Mouse (Mus musculus) liver, embryonic 16.5 days (tissue): Measurements from ENCODE around the gene Babam1. TPM values are rescaled to one million over a fixed set of nuclear protein-coding genes. Genes with fewer than 3 reads are reported as not detected.
A peak's percentile ranks its signal among the peaks of the same experiment; 100 is the strongest.

Experiments used
- ATAC-seq: fragments of 200-750 bp; cut with Nextera tagmentation; 2 replicates; pipeline ENCODE4 v1.8.0; 2017; ENCODE audit warnings: low read depth, mild to moderate bottlenecking, moderate number of reproducible peaks, moderate library complexity
- H3K27ac ChIP-seq: fragments of 300-500 bp; sonication (generic); 2 replicates; pipeline ENCODE4 v1.5.1; 2014; ENCODE audit warnings: mild to moderate bottlenecking, low read length
- H3K27me3 ChIP-seq: fragments of 300-500 bp; sonication (generic); 2 replicates; pipeline ENCODE4 v1.6.1; 2014; ENCODE audit warnings: low read depth, low read length, mixed read lengths; ENCODE audit not compliant: control insufficient read depth, insufficient read depth
- H3K36me3 ChIP-seq: fragments of 300-500 bp; sonication (generic); 2 replicates; pipeline ENCODE4 v1.6.1; 2014; ENCODE audit warnings: mild to moderate bottlenecking; ENCODE audit not compliant: control insufficient read depth, insufficient read depth
- H3K4me1 ChIP-seq: fragments of 300-500 bp; sonication (generic); 2 replicates; pipeline ENCODE4 v1.6.1; 2014; ENCODE audit warnings: low read depth, low read length, mixed read lengths; ENCODE audit not compliant: control insufficient read depth
- H3K4me2 ChIP-seq: fragments of 300-500 bp; sonication (generic); 2 replicates; pipeline ENCODE4 v1.6.1; 2014; ENCODE audit warnings: low read depth, low read length, mixed read lengths
- H3K4me3 ChIP-seq: fragments of 300-500 bp; sonication (generic); 2 replicates; pipeline ENCODE4 v1.5.1; 2014; ENCODE audit warnings: low read depth, mild to moderate bottlenecking, low read length
- H3K9ac ChIP-seq: fragments of 300-500 bp; sonication (generic); 2 replicates; pipeline ENCODE4 v1.6.1; 2014; ENCODE audit warnings: low read depth, low read length
- H3K9me3 ChIP-seq: fragments of 300-500 bp; sonication (generic); replicated peaks from 2 replicates; pipeline ENCODE4 v1.6.1; 2016; ENCODE audit warnings: low read length; ENCODE audit not compliant: control insufficient read depth
- WGBS: fragments of 180-500 bp; shearing (Covaris S2); extraction: QIAGEN DNeasy Blood & Tissue Kit; methylation state at CpG from one replicate; pipeline ENCODE4 v1.1.7; 2014; ENCODE audit not compliant: insufficient replicate concordance; 5-methylcytosine and 5-hydroxymethylcytosine counted together
- polyA plus RNA-seq: library from polyadenylated mRNA; unstranded; fragments of >200 nt; fragmentation: Nextera tagmentation; extraction: Ambion mirVana; gene quantifications from 2 replicates; pipeline ENCODE4 v1.2.1, GENCODE M21; 2015

The Babam1 gene
- polyA plus RNA-seq, 1 experiment from 2014 or later = 48.2 TPM

DNA sequence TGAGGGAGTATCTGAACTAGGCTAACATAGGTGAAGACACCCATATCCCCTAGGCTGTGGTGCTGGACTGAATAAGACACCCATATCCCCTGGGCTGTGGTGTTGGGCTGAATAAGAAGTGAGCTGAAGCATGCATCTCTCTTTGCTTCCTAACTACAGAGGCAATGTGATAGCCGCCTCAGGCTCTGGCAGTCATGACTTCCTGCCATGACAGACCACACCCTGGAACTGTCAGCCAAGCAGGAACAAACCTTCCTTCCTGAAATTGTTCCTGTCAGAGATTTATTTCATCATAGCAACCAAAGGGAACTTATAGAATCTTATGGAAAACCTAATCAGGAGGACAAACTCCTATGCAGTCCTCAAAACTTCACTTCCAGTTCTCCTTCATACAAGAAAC is 8.4 kb upstream of the Babam1 start:
- Histone ChIP-seq H3K9ac (no peak overlapping the region), H3K27me3 (no peaks in the 10 kb centered on the region), H3K27ac (no peak overlapping the region), H3K4me3 (no peak overlapping the region), H3K4me2 (no peak overlapping the region), H3K4me1 (peaks cover 5% of the 10 kb centered on the region), H3K9me3 (no peaks in the 10 kb centered on the region), H3K36me3 (no peaks in the 10 kb centered on the region)
- ATAC-seq = no peak
- 12% methylated on average over 1 of the region's 1 CpGs for WGBS

DNA sequence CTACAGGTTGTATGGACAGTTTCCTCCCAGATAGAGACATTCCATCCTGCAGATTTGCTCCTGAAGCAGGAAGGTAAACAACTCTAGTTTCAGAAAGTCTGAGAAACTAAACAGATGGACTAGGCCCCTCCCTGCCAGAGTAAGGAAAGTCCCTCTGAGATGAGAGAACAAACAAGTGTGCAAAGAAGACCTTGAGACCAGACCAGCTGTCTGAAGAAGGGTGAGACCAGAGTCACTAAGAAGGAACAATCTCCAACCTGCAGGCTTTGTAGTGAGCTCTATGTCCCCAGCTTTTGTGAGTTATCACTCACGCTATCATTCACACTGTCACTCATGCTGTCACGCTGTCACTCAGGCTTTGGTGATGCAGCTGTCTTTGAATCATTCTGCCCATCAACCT is 5.0 kb upstream of the Babam1 start:
- Histone ChIP-seq H3K36me3 (no peaks in the 10 kb centered on the region), H3K27ac (no peak overlapping the region), H3K27me3 (no peaks in the 10 kb centered on the region), H3K4me1 (peaks cover 8% of the 10 kb centered on the region), H3K9ac (no peak overlapping the region), H3K4me3 (no peak overlapping the region), H3K4me2 (no peak overlapping the region), H3K9me3 (no peaks in the 10 kb centered on the region)
- no peak for ATAC-seq
- WGBS = 59% methylated on average over 2 of the region's 2 CpGs

GRCm38 (mm10) chr8:71392391-71392790 is 4.3 kb upstream of the Babam1 start:
- no peak overlapping the region for H3K9ac ChIP-seq
- H3K9me3 ChIP-seq = no peaks in the 10 kb centered on the region
- peaks cover 10% of the 10 kb centered on the region for H3K4me1 ChIP-seq
- H3K27me3 ChIP-seq = no peaks in the 10 kb centered on the region
- WGBS = 59% methylated on average over 5 of the region's 5 CpGs
- no peaks in the 10 kb centered on the region for H3K36me3 ChIP-seq
- H3K4me2 ChIP-seq = no peak overlapping the region
- ATAC-seq = no peak
- H3K4me3 ChIP-seq = no peak overlapping the region
- no peak overlapping the region for H3K27ac ChIP-seq

DNA sequence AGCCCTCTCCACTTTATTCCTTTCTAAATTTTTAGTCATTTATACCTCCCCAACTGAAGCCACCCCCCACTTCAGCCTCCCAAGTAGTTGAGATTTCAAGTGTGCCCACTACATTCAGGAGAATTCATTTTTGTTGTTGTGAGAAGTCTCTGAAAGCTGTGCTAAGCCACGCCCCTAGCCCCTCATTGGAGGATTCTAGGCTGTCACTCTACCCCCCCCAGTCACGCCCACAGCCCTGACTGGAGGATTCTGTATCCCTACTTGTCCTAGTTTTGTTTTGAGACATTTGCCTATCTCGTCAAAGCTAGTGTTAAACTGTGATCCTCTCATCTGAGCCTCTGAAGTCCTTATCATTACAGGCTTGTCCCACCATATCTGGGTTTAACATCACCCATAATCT is 3.8 kb upstream of the Babam1 start:
- Histone ChIP-seq H3K9me3 (no peaks in the 10 kb centered on the region), H3K4me3 (peak overlapping the region; percentile 25; the same call in 1 of the 2 replicates), H3K4me1 (peaks cover 14% of the 10 kb centered on the region), H3K9ac (no peak overlapping the region), H3K36me3 (no peaks in the 10 kb centered on the region), H3K27ac (no peak overlapping the region), H3K4me2 (peak overlapping the region; percentile 24), H3K27me3 (no peaks in the 10 kb centered on the region)
- ATAC-seq = no peak
- 6% methylated on average over 3 of the region's 3 CpGs for WGBS

DNA sequence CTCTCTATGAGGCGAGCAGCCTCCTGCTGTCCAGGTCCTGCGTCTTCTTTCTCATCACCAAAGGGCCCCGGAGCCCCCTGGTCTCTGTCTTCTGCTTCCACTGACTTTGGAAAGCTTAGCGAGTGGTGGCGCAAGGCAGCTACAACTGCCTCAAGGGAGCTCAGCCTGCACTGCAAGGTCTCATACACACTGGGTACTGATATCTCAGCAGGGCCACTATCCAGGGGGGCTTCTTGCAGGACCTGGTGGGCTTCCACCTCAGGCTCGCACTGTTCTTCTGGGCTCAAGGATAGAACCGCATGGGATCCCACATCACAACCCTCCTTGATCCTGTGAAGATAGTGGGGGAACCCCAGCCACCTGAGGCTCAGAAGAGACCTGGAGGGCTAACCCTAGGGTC is 2.2 kb upstream of the Babam1 start:
- peaks cover 7% of the 10 kb centered on the region; the same call in 1 of the 2 replicates for H3K36me3 ChIP-seq
- H3K4me3 ChIP-seq = no peak overlapping the region
- no peaks in the 10 kb centered on the region for H3K9me3 ChIP-seq
- H3K4me2 ChIP-seq = no peak overlapping the region
- H3K27me3 ChIP-seq = no peaks in the 10 kb centered on the region
- ATAC-seq = no peak
- H3K27ac ChIP-seq = no peak overlapping the region
- H3K4me1 ChIP-seq = peaks cover 14% of the 10 kb centered on the region
- WGBS = 66% methylated on average over 7 of the region's 7 CpGs
- no peak overlapping the region for H3K9ac ChIP-seq

GRCm38 (mm10) chr8:71395071-71395470 is 1.6 kb upstream of the Babam1 start:
- H3K36me3 ChIP-seq = peaks cover 8% of the 10 kb centered on the region; the same call in 1 of the 2 replicates
- WGBS = 65% methylated on average over 10 of the region's 10 CpGs
- H3K4me1 ChIP-seq = peaks cover 14% of the 10 kb centered on the region
- no peak overlapping the region for H3K4me2 ChIP-seq
- H3K27me3 ChIP-seq = no peaks in the 10 kb centered on the region
- H3K9ac ChIP-seq = no peak overlapping the region
- no peak overlapping the region for H3K4me3 ChIP-seq
- no peak overlapping the region for H3K27ac ChIP-seq
- ATAC-seq = no peak
- H3K9me3 ChIP-seq = no peaks in the 10 kb centered on the region

DNA sequence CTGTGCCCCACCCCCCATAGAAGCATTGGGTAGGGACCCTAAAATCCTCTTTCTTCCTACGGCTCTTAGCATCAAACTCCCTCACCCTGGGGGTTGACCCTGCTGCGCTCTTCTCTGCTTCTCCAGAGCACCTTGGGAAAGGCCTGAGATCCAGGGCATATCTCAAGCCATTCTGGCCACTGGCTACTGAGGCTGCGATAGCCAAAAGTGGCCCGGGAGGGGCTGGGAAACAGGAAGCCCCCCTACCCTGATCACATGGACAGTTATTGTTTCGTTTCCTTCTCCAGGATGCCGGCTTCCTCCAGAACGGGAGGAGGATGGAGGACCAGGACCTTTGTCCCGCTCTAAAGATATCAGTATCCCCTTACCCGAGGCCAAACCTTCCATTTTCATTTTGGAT is 1.0 kb upstream of the Babam1 start, which contains the start of gene Ushbp1:
Gene Ushbp1, minus strand, starts transcription at position 174 of the 400 bp plus-strand sequence.
- 61% methylated on average over 9 of the region's 9 CpGs for WGBS
- ATAC-seq = no peak

GRCm38 (mm10) chr8:71397701-71398100 is 1.0 kb downstream of the Babam1 start:
- ATAC-seq = no peak
- Histone ChIP-seq H3K27ac (no peak overlapping the region), H3K4me2 (peak overlapping the region; percentile 85), H3K9me3 (no peaks in the 10 kb centered on the region), H3K4me3 (peak overlapping the region; percentile 85), H3K4me1 (peaks cover 14% of the 10 kb centered on the region), H3K9ac (peak overlapping the region; percentile 81), H3K36me3 (peaks cover 8% of the 10 kb centered on the region; the same call in 1 of the 2 replicates), H3K27me3 (no peaks in the 10 kb centered on the region)
- WGBS = 69% methylated on average over 12 of the region's 12 CpGs

More for the DNA sequence above, 1.0 kb upstream of the Babam1 start, which contains the start of gene Ushbp1:
- H3K4me1 ChIP-seq = peaks cover 14% of the 10 kb centered on the region
- H3K36me3 ChIP-seq = peaks cover 8% of the 10 kb centered on the region; the same call in 1 of the 2 replicates
- H3K4me3 ChIP-seq = peak within 1 kb of the TSS; percentile 85
- H3K4me2 ChIP-seq = peak within 1 kb of the TSS; percentile 85
- H3K27me3 ChIP-seq = no peaks in the 10 kb centered on the region
- no peak within 1 kb of the TSS for H3K9ac ChIP-seq
- no peaks in the 10 kb centered on the region for H3K9me3 ChIP-seq
- peak within 1 kb of the TSS; percentile 42 for H3K27ac ChIP-seq

GRCm38 (mm10) chr8:71400826-71401225 is 4.2 kb downstream of the Babam1 start:
- no peak for ATAC-seq
- no peak overlapping the region for H3K4me2 ChIP-seq
- 74% methylated on average over 2 of the region's 2 CpGs for WGBS

More at GRCm38 (mm10) chr8:71400826-71401225, 4.2 kb downstream of the Babam1 start:
- H3K36me3 ChIP-seq = peaks cover 8% of the 10 kb centered on the region; the same call in 1 of the 2 replicates
- no peak overlapping the region for H3K9ac ChIP-seq
- no peaks in the 10 kb centered on the region for H3K9me3 ChIP-seq
- H3K27me3 ChIP-seq = no peaks in the 10 kb centered on the region
- peaks cover 23% of the 10 kb centered on the region for H3K4me1 ChIP-seq
- no peak overlapping the region for H3K4me3 ChIP-seq
- H3K27ac ChIP-seq = no peak overlapping the region
